In genomic region chr13:99317058-99317457, GRCm38 (mm10) we compare ENCODE assay signal across 9 mouse cellular contexts. TPM values are rescaled to one million over a fixed set of nuclear protein-coding genes. Genes with fewer than 3 reads are reported as not detected.
A peak's percentile ranks its signal among the peaks of the same experiment; 100 is the strongest.
DNase-seq lines count a peak whose midpoint lies in the region; ATAC-seq and TF ChIP-seq lines count a peak whose summit lies in the region.
"Had no signal": no experiment of that assay in that cellular context is flagged by ENCODE, and none has a peak within 500 bp of the region (broad histone marks: within the 10 kb centered on the region; RNA-seq: fewer than 3 reads in every experiment).

No protein-coding gene starts in this region.

- ATAC-seq in heart, embryonic 12.5 days (ENCODE audit: insufficient number of reproducible peaks, low FRiP score): no peak

- H3K9ac ChIP-seq in heart, embryonic 12.5 days: no peak overlapping the region
- H3K9ac ChIP-seq: limb, embryonic 12.5 days had no signal

- no peak for TF ChIP-seq POLR2A in embryonic fibroblast, embryonic 13.5 days (IDR thresholded peaks at IDR 0.05; ENCODE audit: low read depth, low read length)

- no peak overlapping the region for H3K4me3 ChIP-seq in heart, embryonic 12.5 days
- no peak overlapping the region for H3K4me3 ChIP-seq in embryonic fibroblast, embryonic 13.5 days (ENCODE audit: insufficient read depth, low read length)
- H3K4me3 ChIP-seq: limb, embryonic 12.5 days had no signal

- WGBS in heart, embryonic 12.5 days: 52% methylated on average over 4 of the region's 4 CpGs

- DNase-seq in heart, adult 8-10 months (ENCODE audit: low spot score): peak; percentile 54
- DNase-seq in thymus, postnatal 4 days: peak; percentile 53
- DNase-seq in thymus, postnatal 0 days (ENCODE audit: low spot score): no peak
- peak; percentile 37 for DNase-seq in layer of hippocampus, adult 9-11 months
- peak; percentile 45 for DNase-seq in retina, embryonic 14.5 days (ENCODE audit: low spot score)
- no peak for DNase-seq in yolk sac, embryonic 10.5 days (ENCODE audit: low spot score)

- H3K27ac ChIP-seq in heart, embryonic 12.5 days (ENCODE audit: poor library complexity, severe bottlenecking): no peak overlapping the region
- no peak overlapping the region for H3K27ac ChIP-seq in embryonic fibroblast, embryonic 13.5 days (ENCODE audit: insufficient read depth, low read length)
- H3K27ac ChIP-seq: limb, embryonic 12.5 days had no signal

- no peaks in the 10 kb centered on the region for H3K9me3 ChIP-seq in heart, embryonic 12.5 days (replicated peaks)
- H3K9me3 ChIP-seq: limb, embryonic 12.5 days had no signal

- peaks cover 33% of the 10 kb centered on the region for H3K36me3 ChIP-seq in heart, embryonic 12.5 days

- H3K4me1 ChIP-seq in heart, embryonic 12.5 days (replicated peaks): no peaks in the 10 kb centered on the region
- no peaks in the 10 kb centered on the region for H3K4me1 ChIP-seq in embryonic fibroblast, embryonic 13.5 days (ENCODE audit: control insufficient read depth, insufficient read depth, low read length)
- H3K4me1 ChIP-seq: limb, embryonic 12.5 days had no signal

- no peak overlapping the region for H3K4me2 ChIP-seq in heart, embryonic 12.5 days
- H3K4me2 ChIP-seq: limb, embryonic 12.5 days had no signal

- no peaks in the 10 kb centered on the region for H3K27me3 ChIP-seq in heart, embryonic 12.5 days (replicated peaks)
- H3K27me3 ChIP-seq: limb, embryonic 12.5 days had no signal

- peak; percentile 4; the same call in 1 of the 2 replicates for TF ChIP-seq CTCF in embryonic fibroblast, embryonic 13.5 days (IDR thresholded peaks at IDR 0.05; ENCODE audit: borderline replicate concordance, insufficient read depth, low read length)

RNA-seq across cellular contexts. Expression of gene Ptcd2, which starts 27.4 kb away (rescaled TPM):
- 10 to 100 TPM; 52.6 to 58.1 (median 54.0) TPM for total RNA-seq in heart, adult 8-10 months (2022)
- 56.0 and 56.3 TPM in 2 replicates for polyA plus RNA-seq in heart, embryonic 12.5 days (2016; fragmentation: Nextera tagmentation; extraction: Ambion mirVana)
- 56.6 and 62.3 TPM in 2 replicates for polyA plus RNA-seq in thymus, postnatal 0 days (2015; fragmentation: Nextera tagmentation; extraction: Ambion mirVana)
- 19.7 and 23.2 TPM in 2 replicates for polyA plus RNA-seq in embryonic fibroblast, embryonic 13.5 days (2011; ENCODE audit: insufficient read length, low read depth, missing spikeins)

RNA-seq across cellular contexts. Expression of gene Mrps27, which starts 27.5 kb away (rescaled TPM):
- total RNA-seq in heart, adult 8-10 months (2022): 10 to 100 TPM; 47.2 to 48.0 (median 47.3) TPM
- 72.6 and 73.0 TPM in 2 replicates for polyA plus RNA-seq in heart, embryonic 12.5 days (2016; fragmentation: Nextera tagmentation; extraction: Ambion mirVana)
- 38.0 and 38.5 TPM in 2 replicates for polyA plus RNA-seq in thymus, postnatal 0 days (2015; fragmentation: Nextera tagmentation; extraction: Ambion mirVana)
- polyA plus RNA-seq in embryonic fibroblast, embryonic 13.5 days (2011; ENCODE audit: insufficient read length, low read depth, missing spikeins): 20.8 and 26.1 TPM in 2 replicates

Comparison
In these comparisons a context has a peak if more than half of its experiments do, and no peak if none do; other contexts are left out.
1. DNase-seq: peak in heart, adult 8-10 months (single experiment), thymus, postnatal 4 days (single experiment), layer of hippocampus, adult 9-11 months (single experiment) and retina, embryonic 14.5 days (single experiment); none in thymus, postnatal 0 days (single experiment) and yolk sac, embryonic 10.5 days (single experiment).